Mouse (Mus musculus) left cerebral cortex, adult 18-20 months (tissue): Measurements from ENCODE around the gene Fam19a3. TPM values are rescaled to one million over a fixed set of nuclear protein-coding genes. Genes with fewer than 3 reads are reported as not detected.

Experiments used
- DNase-seq, 2 experiments: peaks; one replicate each; pipeline ENCODE4 v3.0.0; 2021 to 2022; ENCODE audit warnings: low spot score in 2 of 2, mixed read lengths in 1 of 2
- total RNA-seq, 2 experiments: library from RNA; stranded (reverse); gene quantifications; 2 replicates each; pipeline ENCODE4 v1.2.3; 2021

Fam19a3 gene
- total RNA-seq, 2 experiments from 2014 or later, result 0.12 to 0.45 TPM

GRCm38 (mm10) chr3:104792360-104793270, 11.0 kb upstream of the Fam19a3 start:
- no peak for DNase-seq

DNA sequence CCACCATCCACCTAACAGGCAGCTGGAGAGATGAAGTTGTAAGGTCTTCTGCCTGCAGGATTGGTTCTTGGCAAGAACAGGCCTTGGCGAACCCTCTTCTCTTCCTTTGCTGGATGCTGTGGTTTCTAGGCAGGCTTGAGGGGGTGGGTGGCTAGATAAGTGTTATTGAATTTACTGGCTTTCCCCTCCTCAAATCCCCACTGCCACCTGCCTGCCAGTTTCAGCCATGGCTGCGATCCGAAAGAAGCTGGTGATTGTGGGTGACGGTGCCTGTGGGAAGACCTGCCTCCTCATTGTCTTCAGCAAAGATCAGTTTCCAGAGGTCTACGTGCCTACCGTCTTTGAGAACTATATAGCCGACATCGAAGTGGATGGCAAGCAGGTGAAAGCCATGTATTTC, 10.0 kb upstream of the Fam19a3 start:
- peak; percentile 37 to 53 for DNase-seq

- DNase-seq, result no peak
These were observed 9.4 kb upstream of the Fam19a3 start for GRCm38 (mm10) chr3:104791017-104791416.

DNA sequence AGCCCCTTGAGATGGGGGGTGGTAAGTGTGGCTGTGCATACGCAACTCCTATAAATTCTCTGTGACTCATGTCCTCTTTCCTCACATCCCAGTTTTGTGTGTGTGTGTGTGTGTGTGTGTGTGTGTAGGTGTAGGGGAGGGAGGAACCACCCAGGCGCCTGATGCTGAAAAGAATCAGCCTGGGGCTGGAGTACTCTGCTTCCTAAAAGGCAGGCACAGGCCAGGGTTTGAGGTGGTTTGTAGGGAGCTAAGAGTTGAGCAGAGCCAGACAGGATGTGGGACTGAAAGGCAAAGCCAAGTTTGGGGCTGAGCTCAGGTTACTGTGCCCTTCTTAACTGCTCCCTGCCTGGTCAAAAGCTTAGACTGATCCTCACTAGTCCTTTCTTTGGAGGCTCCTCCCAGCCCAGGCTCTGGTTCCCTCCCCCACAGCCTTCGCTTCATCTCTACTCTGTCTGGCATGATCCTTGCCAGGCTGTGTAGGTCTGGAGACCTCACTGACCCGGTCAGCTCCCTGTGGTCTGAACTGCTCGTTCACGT, 8.8 kb upstream of the Fam19a3 start:
- peak; percentile 69 for DNase-seq

DNA sequence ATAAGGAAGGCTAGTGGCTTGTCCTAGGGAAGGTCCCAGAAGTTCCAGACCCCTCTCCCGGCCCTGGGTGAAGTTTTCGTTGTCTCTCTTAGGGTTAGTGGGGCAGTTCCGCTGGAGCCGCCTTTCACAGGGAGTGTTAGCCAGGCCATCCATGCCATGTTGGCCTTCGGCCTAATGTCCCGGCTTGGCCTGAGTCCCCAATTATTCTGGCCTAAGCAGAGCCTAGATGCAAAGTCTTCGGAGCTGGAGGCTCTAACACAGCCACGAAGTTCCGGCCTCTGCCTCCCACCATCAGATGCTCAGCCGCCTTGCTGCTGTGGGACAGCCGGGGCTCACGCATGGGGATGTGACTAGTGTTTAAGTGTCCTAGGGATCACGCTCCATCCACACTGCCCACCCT, 8.2 kb upstream of the Fam19a3 start:
- peak; percentile 17 to 34 for DNase-seq

GRCm38 (mm10) chr3:104789312-104789605, 7.6 kb upstream of the Fam19a3 start:
- DNase-seq, result no peak

- DNase-seq, result peak; percentile 39 to 45
These were observed 7.1 kb upstream of the Fam19a3 start for GRCm38 (mm10) chr3:104788561-104789311.

GRCm38 (mm10) chr3:104788075-104788474, 6.4 kb upstream of the Fam19a3 start, which contains the start of gene Rhoc:
Rhoc (plus strand) TSS chr3:104788375.
- DNase-seq, result no peak

GRCm38 (mm10) chr3:104785284-104785683, 3.6 kb upstream of the Fam19a3 start:
- DNase-seq, result no peak

GRCm38 (mm10) chr3:104783971-104784500, 2.4 kb upstream of the Fam19a3 start:
- DNase-seq, result no peak

DNA sequence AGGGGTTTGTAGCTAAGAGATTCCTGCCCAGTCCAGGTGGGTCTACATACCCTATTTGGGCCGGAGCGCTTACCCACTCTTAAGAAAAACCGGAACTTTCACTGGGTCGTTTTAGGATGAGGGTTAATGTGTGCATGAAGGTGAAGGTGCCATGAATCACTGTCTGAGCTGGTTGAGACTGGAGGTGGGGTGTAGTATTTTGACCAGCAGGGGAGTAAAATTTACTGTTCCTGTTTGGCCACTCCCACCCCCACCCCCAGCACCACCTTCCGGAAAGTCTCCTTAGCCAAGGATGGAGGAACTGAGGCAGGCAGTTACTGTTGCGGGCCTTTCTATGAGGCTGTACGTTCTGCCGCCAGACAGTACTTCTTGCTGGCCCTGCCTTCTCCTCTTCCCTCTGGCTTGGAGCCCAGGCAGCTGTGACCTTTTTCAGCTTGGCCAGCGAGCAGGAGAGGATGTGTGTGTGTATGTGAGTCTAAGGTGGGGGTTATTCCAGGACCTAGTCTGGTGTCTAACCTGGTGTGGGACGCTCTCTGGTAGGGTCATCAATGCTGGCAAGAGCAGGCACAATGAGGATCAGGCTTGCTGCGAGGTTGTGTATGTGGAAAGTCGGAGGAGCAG, 531 bp upstream of the Fam19a3 start:
- no peak for DNase-seq

DNA sequence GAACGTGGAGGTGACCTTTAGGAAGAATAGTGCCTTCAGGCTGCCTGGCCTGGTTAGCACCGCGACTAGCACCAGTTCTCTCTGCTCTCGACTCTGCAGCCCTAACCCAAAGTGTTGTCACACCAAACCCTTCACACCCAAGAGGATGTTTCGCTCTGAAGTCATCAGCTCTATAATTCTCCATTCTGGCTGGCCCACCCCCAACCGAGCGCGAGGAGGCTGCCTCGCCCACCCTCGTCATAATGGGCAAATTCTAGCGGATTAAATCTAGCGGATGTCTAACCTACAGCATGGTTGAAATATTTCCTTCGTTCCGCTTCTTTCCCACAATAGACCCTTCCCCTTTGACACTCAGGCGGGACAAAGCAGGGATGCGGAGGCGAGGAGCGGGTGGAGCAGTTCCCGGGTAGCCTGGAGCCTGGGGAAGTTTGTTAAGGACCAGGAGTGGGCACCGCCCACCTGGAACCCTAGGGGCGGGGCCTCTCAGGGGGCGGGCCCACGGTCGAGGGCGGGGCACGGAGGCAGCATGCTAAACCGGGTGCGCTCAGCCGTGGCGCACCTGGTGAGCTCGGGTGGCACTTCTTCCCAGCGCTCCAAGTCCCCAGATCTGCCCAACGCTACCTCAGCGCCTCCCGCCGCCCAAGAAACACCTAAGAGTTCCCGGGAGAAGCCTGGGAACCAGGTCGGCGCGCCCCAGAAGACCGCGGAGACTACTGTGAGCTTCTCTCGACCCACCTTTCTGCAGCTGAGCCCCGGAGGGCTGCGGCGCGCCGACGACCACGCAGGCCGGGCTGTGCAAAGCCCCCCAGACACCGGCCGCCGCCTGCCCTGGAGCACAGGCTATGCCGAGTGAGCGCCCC, 849 bp downstream of the Fam19a3 start, which contains the start of gene Ppm1j:
Gene Ppm1j, plus strand, starts transcription at position 496 of the 860 bp plus-strand sequence.
- no peak for DNase-seq

DNA sequence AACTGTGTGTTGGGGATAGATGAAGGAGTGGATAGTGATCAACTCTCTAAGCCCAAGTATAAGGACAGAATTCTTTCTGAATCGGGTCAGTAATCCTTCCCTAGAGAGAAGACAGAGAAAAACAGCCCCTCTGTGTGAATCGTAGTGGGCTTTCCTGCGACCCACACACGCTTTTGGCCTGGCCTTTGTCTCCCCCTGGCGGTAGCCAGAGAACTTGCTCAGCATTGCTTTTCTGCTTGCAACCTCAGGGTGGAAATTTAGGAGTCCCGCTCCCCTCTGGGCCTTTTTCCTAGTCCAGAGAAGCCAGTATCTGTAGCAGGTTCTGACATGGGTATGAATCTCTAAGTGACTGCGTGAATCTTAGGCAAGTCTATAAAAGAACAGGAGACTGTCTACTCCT, 1.7 kb downstream of the Fam19a3 start:
- peak; percentile 48 to 57 for DNase-seq

DNA sequence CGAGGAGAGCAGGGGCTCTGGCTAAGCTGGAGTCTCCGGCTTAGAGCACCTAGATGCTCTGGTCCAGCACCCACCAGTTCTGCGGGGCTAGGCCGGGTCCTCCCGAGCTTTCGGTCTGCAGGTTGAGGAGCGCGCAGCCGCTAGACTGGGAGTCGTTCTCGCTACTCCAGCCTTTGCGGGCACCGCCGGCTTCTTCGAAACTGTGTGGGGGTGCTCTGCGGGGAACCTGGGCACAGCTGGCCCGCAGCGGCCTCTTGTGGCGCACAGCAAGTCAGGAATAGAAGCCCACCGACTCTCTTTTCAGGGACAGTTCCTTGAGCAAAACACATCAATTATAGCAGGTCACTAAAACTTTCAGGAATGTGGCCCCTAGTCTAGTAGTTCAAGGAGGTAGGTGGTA, 4.3 kb downstream of the Fam19a3 start:
- DNase-seq, result no peak

GRCm38 (mm10) chr3:104773301-104773700, 8.3 kb downstream of the Fam19a3 start:
- no peak for DNase-seq

GRCm38 (mm10) chr3:104771460-104771859, 10.2 kb downstream of the Fam19a3 start:
- no peak for DNase-seq

GRCm38 (mm10) chr3:104770918-104771317, 10.7 kb downstream of the Fam19a3 start:
- no peak for DNase-seq

DNA sequence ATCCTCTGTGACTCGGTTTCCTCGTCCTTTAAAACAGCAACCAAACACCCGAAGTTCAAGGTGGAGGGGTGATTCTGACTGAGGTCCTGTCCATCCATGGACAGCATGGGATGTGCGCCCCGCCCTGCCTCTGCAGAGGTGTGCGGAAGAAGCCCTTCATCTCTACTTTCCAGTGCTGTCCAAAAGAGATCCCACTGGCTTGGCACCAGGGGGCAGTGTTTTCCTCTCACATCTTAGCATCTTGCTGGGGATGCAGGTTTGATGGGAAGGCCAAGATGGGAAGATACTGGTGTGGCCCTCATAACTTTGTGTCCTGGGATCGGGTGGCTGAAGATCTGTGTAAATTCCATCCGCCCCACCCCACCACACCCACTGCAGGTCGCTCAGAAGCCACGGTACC, 11.6 kb downstream of the Fam19a3 start:
- peak; percentile 56 to 58 for DNase-seq

DNA sequence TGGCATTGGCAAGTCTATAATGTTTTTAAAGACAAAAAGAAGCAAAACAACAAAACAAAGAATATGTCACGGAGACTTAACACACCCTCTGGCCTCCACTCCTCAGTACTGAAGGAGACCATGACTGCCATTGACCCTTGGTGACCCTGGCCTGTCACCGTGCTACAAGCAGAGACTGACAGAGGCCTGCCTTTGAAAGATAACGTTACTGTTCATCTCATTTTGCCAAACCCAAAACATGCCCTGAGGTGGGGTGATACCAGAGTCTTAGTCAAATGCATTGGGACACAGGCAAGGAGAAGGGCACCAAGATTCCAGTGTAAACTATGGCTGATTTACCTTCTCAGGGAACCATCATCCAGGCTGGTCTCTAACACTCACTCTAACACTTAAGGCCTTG, 12.5 kb downstream of the Fam19a3 start:
- DNase-seq, result no peak

GRCm38 (mm10) chr3:104767716-104768115, 13.9 kb downstream of the Fam19a3 start:
- DNase-seq, result no peak
